Mouse (Mus musculus) lung, postnatal 0 days (tissue): ENCODE results near the gene Tmigd3.

ENCODE experiments used
- CTCF ChIP-seq: IDR thresholded peaks from 2 replicates; pipeline ENCODE4 v1.5.1; 2016; ENCODE audit warnings: antibody characterized with exemption, mild to moderate bottlenecking
- EP300 ChIP-seq: IDR thresholded peaks from 2 replicates; pipeline ENCODE4 v1.6.1; 2016; ENCODE audit warnings: antibody characterized with exemption, mild to moderate bottlenecking, control low read depth

DNA sequence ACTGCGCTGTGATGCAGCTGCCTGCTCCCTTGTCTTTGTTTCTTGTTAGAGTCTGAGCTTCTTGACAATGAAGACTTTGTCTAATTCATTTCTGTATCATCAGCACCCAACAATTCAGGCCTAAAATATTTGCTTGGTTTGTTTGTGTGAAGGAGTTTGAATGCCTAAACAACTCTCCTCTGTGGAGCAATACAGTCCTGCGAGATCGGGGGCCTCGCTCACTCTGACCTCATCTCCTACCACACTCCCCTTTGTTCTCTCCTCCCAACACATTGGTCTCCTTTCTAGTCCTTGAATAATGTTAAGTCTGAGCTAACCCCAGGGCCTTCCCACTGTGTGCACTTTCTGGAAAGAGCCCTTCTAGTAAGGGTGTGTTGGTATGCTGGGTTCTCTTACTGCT, 15.9 kb upstream of the Tmigd3 start:
- no peak for TF ChIP-seq EP300
- no peak for TF ChIP-seq CTCF
